Mouse (Mus musculus): ENCODE measurements at regions not wholly inside any gene's neighbourhood (a gene's known extent, or its start where the extent isn't known, plus 50 kb on each side); places are given as distances from the start of the nearest gene placed in this dataset.
"Not testable (repeated sequence)": the region's sequence is repeated elsewhere in the genome, so short reads cannot be mapped to it uniquely, and the experiment has no call there.

- DNase-seq (ENCODE audit: low spot score in 2 of 2), result no peak
Measured at GRCm38 (mm10) chr5:64582031-64582430, 221.2 kb upstream of the Klf3 start.

DNA sequence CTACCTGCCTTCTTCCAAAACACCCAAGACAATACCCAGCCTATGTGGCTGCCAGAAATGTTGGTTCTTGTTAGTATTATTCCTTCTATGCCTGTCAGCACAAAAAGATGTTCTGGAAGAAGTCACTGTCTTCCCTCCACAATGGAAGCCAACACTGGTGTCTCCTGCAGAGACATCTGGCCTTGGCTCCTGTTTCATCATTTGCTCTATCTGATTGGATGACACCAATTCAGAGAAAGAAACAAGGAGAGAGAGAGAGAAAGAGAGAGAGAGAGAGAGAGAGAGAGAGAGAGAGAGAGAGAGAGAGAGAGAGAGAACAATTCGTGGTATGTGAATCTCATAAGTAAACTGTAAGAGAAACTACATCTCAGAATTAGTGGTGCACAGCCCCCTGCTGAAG, 218.9 kb upstream of the Klf3 start:
- no peak for DNase-seq (ENCODE audit: low spot score in 2 of 2)

- no peak for DNase-seq (ENCODE audit: low spot score in 2 of 2)
Measured at GRCm38 (mm10) chr5:64585076-64585786, 218.0 kb upstream of the Klf3 start.

GRCm38 (mm10) chr5:64586316-64586715, 216.9 kb upstream of the Klf3 start:
- no peak for DNase-seq (ENCODE audit: low spot score in 2 of 2)

DNA sequence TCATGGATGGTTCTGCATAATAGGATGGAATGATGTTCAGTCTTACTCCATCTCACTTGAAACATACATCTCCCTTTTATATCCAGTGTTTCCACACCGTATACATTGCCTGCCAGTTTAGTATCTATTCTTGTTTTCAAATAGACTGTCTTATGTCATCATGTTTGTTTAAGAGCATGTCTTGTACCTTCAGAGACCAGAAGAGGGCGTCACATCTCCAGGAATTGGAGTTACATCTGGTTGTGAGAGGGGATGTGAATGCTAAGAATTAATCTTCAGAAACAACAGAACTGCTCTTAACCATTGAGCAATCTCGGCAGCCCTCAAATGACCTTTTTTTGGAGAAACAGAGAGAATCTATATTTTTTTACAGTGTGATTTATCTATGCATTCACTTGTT, 216.3 kb upstream of the Klf3 start:
- DNase-seq (ENCODE audit: low spot score in 2 of 2), result no peak

DNA sequence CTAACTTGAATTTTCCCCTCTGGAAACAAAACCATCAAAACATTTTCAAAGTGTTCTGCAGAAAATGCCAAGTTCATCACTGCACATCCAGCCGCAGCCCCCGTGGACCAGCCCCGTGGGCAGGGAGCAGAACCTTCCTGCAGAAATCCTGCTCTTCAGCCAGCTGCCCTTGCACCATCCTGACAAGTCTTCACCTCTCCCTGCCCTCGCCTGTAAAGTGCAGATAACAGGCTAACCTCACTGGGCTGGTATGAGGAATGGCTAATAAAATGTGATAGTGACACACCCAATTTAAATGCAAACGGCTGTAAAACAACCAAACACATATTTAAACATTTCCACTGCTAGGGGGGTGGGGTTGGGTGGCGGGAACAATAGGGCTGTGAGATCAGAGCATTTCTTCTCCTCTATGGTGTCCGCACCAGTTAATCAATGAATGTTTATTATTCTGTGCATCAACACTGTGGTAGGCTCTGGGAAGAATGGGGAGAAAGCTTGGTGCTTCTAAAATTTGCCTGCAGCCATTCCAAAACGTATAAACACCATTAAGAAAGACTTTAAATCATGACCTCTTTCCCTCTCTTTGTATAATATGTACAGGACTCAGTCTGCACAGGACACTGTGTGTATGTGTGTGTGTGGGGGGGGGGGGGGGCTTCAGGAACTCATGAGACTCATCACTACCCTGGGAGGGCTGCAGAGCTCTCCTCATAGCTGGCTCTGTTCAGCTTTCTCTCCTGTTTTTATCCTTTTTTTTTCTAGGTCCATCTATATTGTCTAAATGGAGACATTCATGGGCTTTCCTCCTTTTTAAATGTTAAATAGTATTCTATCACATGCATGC, 215.1 kb upstream of the Klf3 start:
- no peak for DNase-seq (ENCODE audit: low spot score in 2 of 2)

DNA sequence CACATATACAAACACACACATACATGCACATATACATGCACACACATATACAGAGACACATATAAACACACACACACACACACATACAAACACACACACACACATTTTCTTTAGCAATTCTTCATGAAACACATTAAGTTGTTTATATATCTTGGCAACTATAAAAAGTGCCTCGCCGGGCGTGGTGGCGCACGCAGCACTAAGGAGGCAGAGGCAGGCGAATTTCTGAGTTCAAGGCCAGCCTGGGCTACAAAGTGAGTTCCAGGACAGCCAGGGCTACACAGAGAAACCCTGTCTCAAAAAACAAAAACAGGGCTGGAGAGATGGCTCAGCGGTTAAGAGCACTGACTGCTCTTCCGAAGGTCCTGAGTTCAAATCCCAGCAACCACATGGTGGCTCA, 214.4 kb upstream of the Klf3 start:
- DNase-seq (ENCODE audit: low spot score in 2 of 2), result not testable (repeated sequence)

GRCm38 (mm10) chr5:64590036-64590435, 213.2 kb upstream of the Klf3 start:
- DNase-seq (ENCODE audit: low spot score in 2 of 2), result no peak

GRCm38 (mm10) chr5:64590747-64591146, 212.4 kb upstream of the Klf3 start:
- DNase-seq (ENCODE audit: low spot score in 2 of 2), result no peak

- DNase-seq (ENCODE audit: low spot score in 2 of 2), result no peak
Measured at GRCm38 (mm10) chr5:64591792-64592191, 211.4 kb upstream of the Klf3 start.

GRCm38 (mm10) chr5:64595220-64595619, 208.0 kb upstream of the Klf3 start:
- no peak for DNase-seq (ENCODE audit: low spot score in 2 of 2)

DNA sequence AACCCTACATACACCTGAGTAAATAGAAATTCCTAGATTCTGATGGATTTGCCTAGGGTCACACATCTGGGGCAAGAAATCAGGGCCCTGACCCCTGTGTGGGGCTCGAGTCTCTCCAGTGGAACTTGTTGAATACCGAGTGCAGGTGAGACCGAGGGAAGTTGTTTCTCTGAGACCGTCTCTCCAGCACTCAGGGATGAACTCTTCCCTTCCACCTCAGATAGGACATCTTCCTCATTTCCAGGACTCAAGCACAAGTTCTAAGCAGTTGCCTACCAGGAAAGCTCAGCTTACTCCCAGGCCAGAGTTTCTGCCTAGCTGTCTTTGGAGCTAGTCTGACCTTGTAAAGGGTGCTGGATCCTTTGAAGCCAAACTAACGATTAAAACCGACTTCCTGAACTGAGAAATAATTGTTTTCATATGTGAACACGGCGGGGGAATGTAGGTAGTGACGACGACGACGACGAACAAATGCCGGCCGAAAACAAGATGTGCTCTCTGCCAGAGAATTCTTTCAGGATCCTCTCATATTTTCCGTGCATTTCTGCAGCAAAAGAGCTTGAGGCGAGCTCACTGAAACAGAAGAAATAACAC, 207.3 kb upstream of the Klf3 start:
- no peak for DNase-seq (ENCODE audit: low spot score in 2 of 2)

GRCm38 (mm10) chr5:64597021-64597420, 206.2 kb upstream of the Klf3 start:
- no peak for DNase-seq (ENCODE audit: low spot score in 2 of 2)

GRCm38 (mm10) chr5:64597451-64597850, 205.7 kb upstream of the Klf3 start:
- no peak for DNase-seq (ENCODE audit: low spot score in 2 of 2)

DNA sequence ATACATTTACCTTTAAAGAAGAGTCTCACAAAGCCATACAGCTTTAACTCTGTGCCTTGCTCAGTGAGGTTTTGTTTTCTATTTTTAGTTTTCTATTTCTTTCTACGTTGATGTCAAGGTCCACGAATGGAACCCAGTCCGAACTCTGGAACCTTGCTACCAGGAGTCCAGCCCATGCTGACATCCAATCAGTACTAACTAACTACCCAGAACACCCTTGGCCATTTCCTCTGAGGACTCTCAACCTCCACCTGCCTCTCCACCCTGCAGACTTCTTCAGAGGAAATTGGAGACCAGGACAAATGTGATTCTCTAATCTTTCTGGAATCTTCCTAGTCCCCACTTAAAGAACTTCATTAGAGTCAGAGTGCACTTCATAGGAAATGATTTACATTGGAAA, 204.6 kb upstream of the Klf3 start:
- no peak for DNase-seq (ENCODE audit: low spot score in 2 of 2)

- DNase-seq (ENCODE audit: low spot score in 2 of 2), result no peak
Measured at GRCm38 (mm10) chr5:64599015-64599414, 204.2 kb upstream of the Klf3 start.

- DNase-seq (ENCODE audit: low spot score in 2 of 2), result no peak
Measured at GRCm38 (mm10) chr5:64599865-64600288, 203.3 kb upstream of the Klf3 start.

GRCm38 (mm10) chr5:64600392-64600791, 202.8 kb upstream of the Klf3 start:
- no peak for DNase-seq (ENCODE audit: low spot score in 2 of 2)

DNA sequence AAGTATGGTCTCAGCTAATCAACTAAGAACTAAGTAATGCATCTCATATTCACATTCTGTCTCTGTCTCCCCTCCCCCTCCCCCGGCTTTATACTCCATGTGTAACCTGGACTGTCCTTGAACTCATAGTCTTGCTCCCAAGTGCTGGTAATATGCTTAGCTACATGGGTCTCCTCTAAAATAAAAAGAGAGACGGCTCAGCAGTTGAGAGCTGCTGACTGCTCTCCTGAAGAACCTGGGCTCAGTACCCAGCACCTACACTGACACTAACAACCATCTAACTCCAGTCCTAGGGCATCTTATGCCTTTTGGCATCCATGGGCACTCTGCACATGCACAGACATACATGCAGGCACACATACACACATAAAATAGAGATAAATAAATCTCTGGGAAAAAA, 202.4 kb upstream of the Klf3 start:
- DNase-seq (ENCODE audit: low spot score in 2 of 2), result no peak

DNA sequence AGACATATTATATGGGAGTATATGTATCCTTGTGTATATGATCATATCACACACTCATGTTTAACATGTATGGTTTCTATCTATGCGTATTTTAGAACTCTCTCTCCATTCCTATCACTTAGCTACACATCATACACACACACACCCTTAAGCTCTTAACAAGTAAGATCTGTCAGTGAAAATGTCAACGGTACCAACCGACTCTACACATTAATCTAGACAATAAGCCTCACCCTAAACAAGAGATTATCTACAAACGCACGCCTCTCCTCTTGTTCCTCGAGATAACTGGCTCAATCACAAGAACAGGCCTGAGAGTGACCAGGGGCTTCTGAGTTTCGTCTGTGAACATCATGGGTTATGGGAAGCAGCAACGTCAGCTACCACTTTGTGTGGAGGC, 201.9 kb upstream of the Klf3 start:
- no peak for DNase-seq (ENCODE audit: low spot score in 2 of 2)

- no peak for DNase-seq (ENCODE audit: low spot score in 2 of 2)
Measured at GRCm38 (mm10) chr5:64601832-64602231, 201.4 kb upstream of the Klf3 start.

DNA sequence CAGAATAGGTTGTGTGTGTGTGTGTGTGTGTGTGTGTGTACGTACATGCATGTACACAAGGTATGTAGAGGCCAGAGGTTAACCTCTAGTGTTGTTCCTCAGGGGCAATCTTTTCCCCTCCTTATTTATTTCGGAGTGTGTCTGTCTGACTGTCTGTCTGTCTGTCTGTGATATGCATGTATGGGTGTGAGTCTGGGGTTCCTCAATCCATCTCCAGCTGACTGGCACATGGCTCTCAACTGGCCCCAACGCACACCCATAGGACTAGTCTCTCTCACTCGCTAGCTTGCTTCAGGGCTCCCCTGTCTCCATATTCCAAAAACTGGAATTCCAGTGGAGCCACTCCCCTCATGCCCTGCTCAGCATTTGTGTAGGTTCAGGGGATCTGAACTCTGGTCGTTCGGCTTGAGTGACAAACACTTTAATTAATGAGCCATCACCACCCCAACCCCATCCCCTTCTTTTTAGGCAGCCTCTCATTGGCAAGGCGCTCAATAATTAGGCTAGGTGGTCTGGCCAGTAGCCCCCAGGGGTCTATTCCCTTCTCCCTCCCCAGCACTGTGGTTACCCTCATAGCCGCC, 200.7 kb upstream of the Klf3 start:
- no peak for DNase-seq (ENCODE audit: low spot score in 2 of 2)

All from adrenal gland, postnatal 4 days (tissue).